Mouse (Mus musculus) ovary, adult 18-20 months (tissue): ENCODE measurements at regions not wholly inside any gene's neighbourhood (a gene's known extent, or its start where the extent isn't known, plus 50 kb on each side); places are given as distances from the start of the nearest gene placed in this dataset.

Source experiments
- DNase-seq: peaks from one replicate; pipeline ENCODE4 v3.0.0; 2022; ENCODE audit warnings: low spot score, mixed read lengths

- no peak for DNase-seq
Observed at GRCm38 (mm10) chr4:4920256-4920655, 127.1 kb upstream of the Impad1 start.

- DNase-seq, result no peak
Observed at GRCm38 (mm10) chr4:4875257-4875656, 82.1 kb upstream of the Impad1 start.

GRCm38 (mm10) chr4:4858345-4858744 lies 65.2 kb upstream of the Impad1 start:
- DNase-seq, result no peak
